Mouse (Mus musculus) thymus, postnatal 25 days (tissue): ENCODE data around the gene Gstp2.
"Not testable (repeated sequence)": the region's sequence is repeated elsewhere in the genome, so short reads cannot be mapped to it uniquely, and the experiment has no call there.

ENCODE experiments used
- DNase-seq: peaks from one replicate; pipeline ENCODE4 v3.0.0; 2022

Gstp2 gene

GRCm38 (mm10) chr19:4068717-4069410 is 23.0 kb upstream of the Gstp2 start:
- no peak for DNase-seq

GRCm38 (mm10) chr19:4068242-4068641 is 22.4 kb upstream of the Gstp2 start:
- not testable (repeated sequence) for DNase-seq

GRCm38 (mm10) chr19:4066877-4067276 is 21.1 kb upstream of the Gstp2 start:
- no peak for DNase-seq

- no peak for DNase-seq
These were observed 20.5 kb upstream of the Gstp2 start for GRCm38 (mm10) chr19:4066280-4066679.

- not testable (repeated sequence) for DNase-seq
These were observed 18.7 kb upstream of the Gstp2 start for GRCm38 (mm10) chr19:4064501-4064900.

- not testable (repeated sequence) for DNase-seq
These were observed 17.5 kb upstream of the Gstp2 start for GRCm38 (mm10) chr19:4063357-4063756.

- no peak for DNase-seq
These were observed 15.2 kb upstream of the Gstp2 start for GRCm38 (mm10) chr19:4060899-4061465.

GRCm38 (mm10) chr19:4060044-4060898 is 14.4 kb upstream of the Gstp2 start:
- not testable (repeated sequence) for DNase-seq

GRCm38 (mm10) chr19:4059069-4059740 is 13.4 kb upstream of the Gstp2 start, which contains the start of gene Gstp3:
Gstp3 (minus strand) TSS chr19:4059569.
- peak; percentile 54 for DNase-seq

- DNase-seq = no peak
These were observed 12.8 kb upstream of the Gstp2 start for GRCm38 (mm10) chr19:4058581-4058980.

GRCm38 (mm10) chr19:4057962-4058361 is 12.1 kb upstream of the Gstp2 start:
- no peak for DNase-seq

GRCm38 (mm10) chr19:4057389-4057788 is 11.6 kb upstream of the Gstp2 start:
- no peak for DNase-seq

GRCm38 (mm10) chr19:4056727-4057126 is 10.9 kb upstream of the Gstp2 start:
- DNase-seq = no peak

GRCm38 (mm10) chr19:4055947-4056693 is 10.3 kb upstream of the Gstp2 start:
- DNase-seq = no peak

GRCm38 (mm10) chr19:4055216-4055946 is 9.6 kb upstream of the Gstp2 start:
- DNase-seq = no peak

- DNase-seq = no peak
These were observed 8.8 kb upstream of the Gstp2 start for GRCm38 (mm10) chr19:4054613-4055012.

- no peak for DNase-seq
These were observed 6.8 kb upstream of the Gstp2 start for GRCm38 (mm10) chr19:4052516-4053030.

GRCm38 (mm10) chr19:4051741-4052515 is 6.1 kb upstream of the Gstp2 start:
- peak; percentile 79 for DNase-seq

GRCm38 (mm10) chr19:4051016-4051415 is 5.2 kb upstream of the Gstp2 start:
- peak; percentile 32 for DNase-seq

- DNase-seq = not testable (repeated sequence)
These were observed 3.2 kb upstream of the Gstp2 start for GRCm38 (mm10) chr19:4049069-4049468.

GRCm38 (mm10) chr19:4047859-4048258 is 2.0 kb upstream of the Gstp2 start:
- DNase-seq = peak; percentile 83
